Mouse (Mus musculus) lung, postnatal 25 days (tissue): Measurements from ENCODE around the gene Thoc6.
A peak's percentile ranks its signal among the peaks of the same experiment; 100 is the strongest.

ENCODE experiments used
- DNase-seq: peaks from one replicate; pipeline ENCODE4 v3.0.0; 2022; ENCODE audit warnings: low spot score

Thoc6 gene

GRCm38 (mm10) chr17:23677236-23677679 is 3.6 kb upstream of the Thoc6 start, which contains the start of gene Tnfrsf12a:
TSS of gene Tnfrsf12a (minus strand) at chr17:23677468.
- peak; percentile 89 for DNase-seq

- DNase-seq: no peak
Measured at GRCm38 (mm10) chr17:23676473-23677031, 2.9 kb upstream of the Thoc6 start.

GRCm38 (mm10) chr17:23675564-23676281 is 2.0 kb upstream of the Thoc6 start:
- peak; percentile 48 for DNase-seq

DNA sequence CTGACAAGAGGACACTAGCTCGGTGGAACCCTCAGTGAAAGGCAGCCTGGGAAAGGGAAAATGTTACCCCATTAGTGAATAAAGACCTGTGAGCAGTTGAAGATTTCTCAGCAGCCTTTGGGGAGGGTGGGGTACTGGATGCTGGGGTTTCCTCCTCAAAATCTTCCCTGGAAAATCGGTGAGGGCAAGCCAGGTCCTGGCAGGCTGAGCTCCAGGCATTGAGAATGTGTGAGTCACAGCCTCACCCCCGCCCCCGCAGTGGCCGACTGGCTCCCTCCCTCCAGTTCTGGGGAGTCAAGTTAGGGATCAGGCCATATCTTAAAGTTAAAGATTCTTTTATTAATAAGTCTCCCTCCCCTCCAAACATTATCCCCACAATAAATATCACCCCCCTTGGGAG is 1.4 kb upstream of the Thoc6 start:
- peak; percentile 48 for DNase-seq

GRCm38 (mm10) chr17:23674271-23674952 is 730 bp upstream of the Thoc6 start:
- no peak for DNase-seq

DNA sequence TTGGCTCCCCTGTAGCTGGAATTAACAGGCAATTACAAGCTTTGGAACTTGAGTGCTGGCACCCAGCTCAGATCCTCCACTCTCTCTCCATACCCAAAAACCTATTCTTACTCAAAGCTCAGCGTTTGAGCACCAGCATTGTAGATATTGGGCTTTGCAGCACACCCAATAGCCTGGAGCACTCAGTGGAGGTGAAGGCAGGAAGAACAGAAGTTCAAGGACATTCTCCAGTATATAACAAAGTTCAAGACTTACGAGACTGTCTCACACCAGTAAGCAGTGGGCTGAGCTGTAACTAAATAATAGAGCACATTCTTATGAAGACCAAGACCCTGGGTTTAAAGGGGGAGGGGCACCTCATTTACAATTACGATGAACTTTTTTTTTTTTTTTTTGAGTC is 921 bp downstream of the Thoc6 start:
- DNase-seq: no peak

DNA sequence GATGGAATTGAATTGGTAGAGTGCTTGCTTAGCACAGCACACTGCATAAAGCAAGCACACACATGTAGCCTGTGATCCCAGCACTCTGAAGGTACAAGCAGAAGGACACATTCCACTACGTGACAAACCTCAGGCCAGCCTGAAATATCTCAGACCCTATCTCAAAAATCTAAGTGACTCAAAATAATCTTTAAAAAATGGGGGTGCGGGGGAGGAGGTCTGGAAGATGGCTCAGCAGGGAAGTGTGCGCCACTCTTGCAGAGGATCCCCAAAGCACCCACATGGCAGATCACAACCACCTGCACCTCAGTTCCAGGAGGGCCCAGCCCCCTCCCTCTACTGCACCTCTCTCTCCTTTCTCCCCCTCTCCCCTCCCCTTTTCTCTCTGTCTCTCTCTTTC is 2.2 kb downstream of the Thoc6 start:
- DNase-seq: no peak

- DNase-seq: no peak
Measured at GRCm38 (mm10) chr17:23670516-23671074, 3.1 kb downstream of the Thoc6 start.

DNA sequence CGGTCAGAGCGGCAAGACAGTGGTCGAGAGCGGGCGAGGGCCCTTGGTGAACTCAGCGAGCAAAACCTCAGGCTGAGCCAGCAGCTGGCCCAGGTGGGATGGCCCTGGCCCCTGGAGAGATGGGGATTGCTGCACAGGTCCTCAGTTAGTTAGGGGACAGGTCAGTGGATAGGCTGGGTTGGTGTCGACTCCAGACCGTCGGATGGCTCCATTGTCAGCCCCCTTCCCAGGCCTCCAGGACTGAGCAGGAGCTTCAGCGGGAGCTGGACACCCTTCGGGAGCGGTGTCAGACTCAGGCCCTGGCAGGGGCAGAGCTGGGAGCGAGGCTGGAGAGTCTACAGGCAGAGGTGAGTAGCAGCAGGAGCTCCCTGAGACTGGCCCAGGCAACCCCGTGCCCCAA is 8.2 kb downstream of the Thoc6 start:
- DNase-seq: no peak

DNA sequence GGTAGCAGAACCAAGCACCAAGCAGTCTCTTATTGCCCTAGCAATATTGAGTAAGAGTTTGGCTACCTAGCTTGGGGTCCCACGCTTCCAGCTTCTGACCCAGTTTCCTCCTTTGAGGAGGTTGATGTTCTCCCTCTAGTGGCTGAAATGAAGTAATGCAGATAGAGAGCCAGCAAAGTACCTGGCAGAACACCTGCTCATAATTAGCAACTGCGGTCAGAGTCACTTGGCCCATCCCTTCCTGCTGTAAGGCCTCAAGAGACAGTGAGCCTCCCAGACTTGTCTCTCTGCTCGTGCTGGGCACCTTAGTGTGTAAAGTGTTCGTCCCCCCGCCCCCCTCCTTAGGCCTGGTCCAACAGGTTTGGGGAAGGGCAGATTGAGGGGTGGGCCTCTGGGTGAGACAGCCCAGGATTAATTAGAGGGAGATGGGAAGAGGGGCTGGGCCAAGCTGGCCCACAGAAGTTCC is 9.1 kb downstream of the Thoc6 start:
- DNase-seq: peak; percentile 42

- DNase-seq: no peak
Measured at GRCm38 (mm10) chr17:23661526-23661925, 12.2 kb downstream of the Thoc6 start.

DNA sequence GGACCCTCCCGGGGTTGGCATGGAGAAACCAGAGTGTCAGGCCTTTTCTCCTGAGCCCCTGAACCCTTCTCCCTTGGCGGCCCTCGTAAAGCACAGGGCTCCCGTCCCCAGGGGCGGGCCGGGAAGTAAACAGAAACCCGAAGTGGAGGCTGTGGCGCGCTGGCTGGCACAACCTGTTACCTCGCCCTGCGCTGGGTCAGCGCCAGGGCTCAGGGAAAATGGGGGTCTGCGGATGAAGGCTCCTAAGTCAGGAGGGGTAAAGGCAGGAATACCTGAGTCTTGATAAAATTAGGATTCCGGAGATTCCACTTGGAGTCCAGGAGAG is 12.8 kb downstream of the Thoc6 start:
- DNase-seq: peak; percentile 25

DNA sequence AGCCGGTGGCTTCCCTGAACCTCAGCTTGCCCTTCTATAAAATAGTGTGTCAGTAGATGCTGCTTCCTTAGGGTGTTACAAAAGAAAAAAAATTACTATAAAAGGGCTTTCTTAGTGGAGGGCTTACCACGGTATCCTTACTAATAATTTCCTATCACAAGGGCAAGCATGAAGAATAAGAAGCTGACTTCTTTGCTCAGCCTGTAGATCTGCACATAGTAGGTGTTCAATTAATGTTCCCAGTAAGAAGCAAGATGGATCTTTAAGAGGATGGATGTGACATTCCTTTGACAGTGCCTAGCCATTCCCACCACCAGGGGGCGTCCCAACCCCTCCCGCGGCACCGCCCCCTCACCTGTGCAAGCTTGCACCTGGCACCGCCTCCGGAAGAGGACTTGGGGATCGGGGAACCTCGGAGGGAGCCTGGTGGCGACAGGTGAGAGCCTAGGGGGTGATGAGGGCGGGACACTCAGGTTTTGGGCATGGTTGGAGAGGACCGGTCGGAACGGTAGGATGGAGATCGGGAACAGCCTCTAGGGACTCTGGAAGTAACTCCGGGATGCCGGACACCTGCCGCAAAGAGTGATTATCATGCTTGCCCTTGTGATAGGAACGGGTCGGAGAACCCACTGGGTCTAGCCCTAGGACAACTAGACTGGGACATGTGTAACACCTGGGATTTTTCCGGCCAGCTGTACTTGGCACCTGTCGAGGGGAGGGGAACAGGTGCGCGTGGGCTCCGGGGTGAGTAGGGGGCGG is 13.4 kb downstream of the Thoc6 start, which contains the start of gene Bicdl2:
TSS of gene Bicdl2 (plus strand) at position 390 of the 759 bp plus-strand sequence.
- DNase-seq: peak; percentile 79

- no peak for DNase-seq
Measured at GRCm38 (mm10) chr17:23658450-23658849, 15.2 kb downstream of the Thoc6 start.

GRCm38 (mm10) chr17:23654410-23654809 is 19.3 kb downstream of the Thoc6 start:
- DNase-seq: no peak

DNA sequence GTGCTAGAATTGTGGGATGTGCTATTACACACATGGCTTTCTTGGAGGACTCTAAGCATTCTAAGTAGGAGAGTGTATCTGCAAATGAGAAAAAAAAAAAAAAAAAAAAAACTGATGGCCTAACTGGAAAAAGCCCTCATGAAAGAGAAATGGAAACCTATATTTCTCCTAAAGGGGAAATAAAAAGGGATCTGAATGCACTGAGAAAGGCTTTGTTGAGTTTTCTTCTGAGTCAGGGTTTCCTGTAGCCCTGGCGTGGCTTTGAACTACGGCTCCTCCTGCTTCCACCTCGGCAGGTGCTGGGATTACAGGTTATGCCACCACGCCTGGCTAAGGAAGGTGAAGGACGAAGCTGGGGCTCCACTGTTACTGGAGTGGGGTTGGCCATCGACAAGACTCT is 19.7 kb downstream of the Thoc6 start:
- DNase-seq: no peak

GRCm38 (mm10) chr17:23653324-23653723 is 20.4 kb downstream of the Thoc6 start:
- DNase-seq: no peak

DNA sequence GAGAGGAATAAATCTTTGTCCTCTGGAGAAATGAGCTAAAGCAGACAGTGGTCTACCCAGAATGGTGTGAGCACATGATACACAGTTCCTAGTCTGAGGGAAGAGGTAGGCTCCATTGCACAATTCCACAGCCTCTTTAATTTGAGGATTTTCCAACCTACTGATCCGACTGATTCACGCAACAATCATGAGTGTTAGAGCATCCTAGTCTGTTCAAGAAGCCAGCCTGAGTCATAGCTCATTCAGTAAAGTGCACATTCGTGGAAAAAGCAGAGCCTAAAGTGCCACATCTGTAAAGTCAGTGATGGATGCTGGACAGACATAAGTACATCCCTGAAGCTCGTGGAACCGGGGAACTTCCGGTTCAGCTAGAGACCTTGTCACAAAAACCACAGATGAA is 22.3 kb downstream of the Thoc6 start:
- no peak for DNase-seq

GRCm38 (mm10) chr17:23645894-23646293 is 27.8 kb downstream of the Thoc6 start:
- DNase-seq: no peak

GRCm38 (mm10) chr17:23644613-23645495 is 28.8 kb downstream of the Thoc6 start, which contains the start of gene Mmp25:
TSS of gene Mmp25 (minus strand) at chr17:23645277.
- DNase-seq: no peak

DNA sequence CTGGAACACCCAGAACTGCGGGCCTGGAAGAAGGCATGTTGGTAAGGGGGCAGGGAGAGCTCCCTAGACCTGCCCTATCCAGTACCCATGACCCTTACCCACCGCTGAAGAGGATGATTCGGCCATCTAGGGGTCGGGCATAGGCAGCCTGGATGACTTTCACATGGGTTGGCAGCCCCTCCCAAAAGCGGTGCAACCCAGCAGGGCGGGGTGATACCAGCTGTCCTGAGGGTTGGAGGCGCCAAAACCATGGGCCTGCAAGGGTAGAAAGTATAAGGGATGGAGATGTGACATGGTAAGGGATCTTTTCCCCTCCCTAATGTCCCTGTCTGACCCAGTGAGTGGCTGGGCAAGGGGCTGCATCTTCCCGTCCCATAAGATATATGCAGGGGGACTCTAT is 42.4 kb downstream of the Thoc6 start:
- DNase-seq: no peak
